Mouse (Mus musculus) CD4-positive, CD25-positive, alpha-beta regulatory T cell, adult 9 weeks (primary cell): ENCODE data around the gene Hist1h1b. TPM values are rescaled to one million over a fixed set of nuclear protein-coding genes. Genes with fewer than 3 reads are reported as not detected.

Experiments
- polyA plus RNA-seq: library from polyadenylated mRNA; unstranded; fragments of 100-300 nt; shearing (Covaris generic); gene quantifications from one replicate; pipeline ENCODE4 v1.2.1, GENCODE M21; 2017

Hist1h1b gene
- polyA plus RNA-seq: 4.1 TPM

DNA sequence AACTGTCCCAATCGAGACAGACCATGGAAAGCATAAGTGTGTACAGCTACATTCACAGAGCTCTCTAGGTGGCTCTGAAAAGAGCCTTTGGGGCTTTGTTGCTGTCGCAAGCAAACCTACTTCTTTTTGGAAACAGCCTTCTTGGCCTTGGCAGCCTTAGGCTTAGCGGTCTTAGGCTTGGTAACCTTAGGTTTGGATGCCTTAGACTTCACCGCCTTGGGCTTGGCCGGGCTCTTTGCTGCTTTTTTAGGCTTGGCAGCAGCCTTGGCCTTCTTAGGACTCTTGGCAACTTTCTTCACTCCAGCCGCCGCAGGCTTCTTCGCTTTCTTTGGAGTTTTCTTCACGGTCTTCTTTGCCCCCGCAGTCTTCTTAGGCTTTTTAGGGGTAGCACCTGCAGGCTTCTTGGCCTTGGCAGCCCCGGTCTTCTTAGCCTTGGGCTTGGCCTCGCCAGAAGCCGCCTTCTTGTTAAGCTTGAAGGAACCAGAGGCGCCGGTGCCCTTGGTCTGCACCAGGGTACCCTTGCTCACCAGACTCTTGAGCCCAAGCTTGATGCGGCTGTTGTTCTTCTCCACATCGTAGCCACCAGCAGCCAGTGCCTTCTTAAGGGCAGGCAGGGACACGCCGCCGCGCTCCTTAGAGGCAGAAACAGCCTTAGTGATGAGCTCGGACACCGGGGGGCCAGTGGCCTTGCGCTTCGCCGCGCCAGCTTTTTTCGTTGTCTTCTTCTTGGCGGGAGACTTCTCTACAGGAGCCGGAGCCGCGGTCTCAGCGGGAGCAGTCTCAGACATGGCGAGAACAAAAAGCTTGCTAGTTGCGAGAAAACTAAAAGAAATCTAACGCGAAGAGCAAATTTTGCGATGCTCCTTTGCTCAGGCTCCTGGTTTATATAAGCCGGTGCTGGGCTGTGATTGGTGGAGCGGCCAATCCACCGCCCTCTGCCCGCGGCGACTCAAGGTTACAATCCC lies at the start of gene Hist1h1b:
Gene Hist1h1b (minus strand): TSS at position 859 of the 965 bp plus-strand sequence.

DNA sequence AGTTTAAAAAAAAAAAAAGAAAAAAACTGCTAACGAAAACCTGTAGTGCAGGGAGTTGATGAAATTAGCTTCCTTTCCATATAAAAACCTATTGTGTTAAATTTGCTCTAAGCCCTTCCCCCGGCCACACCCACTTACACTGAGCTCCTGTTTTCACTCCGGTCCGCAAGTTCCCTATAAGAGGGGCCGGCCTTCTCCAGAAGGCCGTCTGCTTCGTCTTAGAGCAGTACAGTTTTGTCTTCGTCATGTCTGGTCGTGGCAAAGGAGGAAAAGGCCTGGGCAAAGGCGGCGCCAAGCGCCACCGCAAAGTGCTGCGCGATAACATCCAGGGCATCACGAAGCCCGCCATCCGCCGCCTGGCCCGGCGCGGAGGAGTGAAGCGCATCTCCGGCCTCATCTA lies 31.1 kb upstream of the Hist1h1b start, which contains the start of gene Hist1h4m:
Gene Hist1h4m (plus strand): TSS at position 208 of the 400 bp plus-strand sequence.

DNA sequence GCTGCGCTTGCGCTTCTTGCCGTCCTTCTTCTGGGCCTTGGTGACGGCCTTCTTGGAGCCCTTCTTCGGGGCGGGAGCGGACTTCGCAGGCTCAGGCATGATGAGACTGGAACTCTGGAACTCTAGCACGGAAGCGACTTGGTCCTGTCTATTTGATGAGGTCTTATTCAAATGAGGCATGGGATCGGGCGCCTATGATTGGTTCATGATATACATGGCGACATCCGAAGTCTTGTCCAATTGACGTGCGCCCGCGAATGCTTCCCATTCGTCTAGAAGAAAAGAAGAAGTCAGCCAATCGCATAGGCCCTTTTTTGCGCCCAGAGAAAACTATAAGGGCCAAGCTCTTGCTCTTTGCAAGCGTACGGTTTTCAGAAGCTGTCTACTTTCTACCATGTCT lies 29.6 kb upstream of the Hist1h1b start, which contains the start of the genes Hist1h2bq and Hist1h2ao:
Gene Hist1h2bq (minus strand): TSS at position 125 of the 400 bp plus-strand sequence.
Gene Hist1h2ao (plus strand): TSS at position 393 of the 400 bp plus-strand sequence.

DNA sequence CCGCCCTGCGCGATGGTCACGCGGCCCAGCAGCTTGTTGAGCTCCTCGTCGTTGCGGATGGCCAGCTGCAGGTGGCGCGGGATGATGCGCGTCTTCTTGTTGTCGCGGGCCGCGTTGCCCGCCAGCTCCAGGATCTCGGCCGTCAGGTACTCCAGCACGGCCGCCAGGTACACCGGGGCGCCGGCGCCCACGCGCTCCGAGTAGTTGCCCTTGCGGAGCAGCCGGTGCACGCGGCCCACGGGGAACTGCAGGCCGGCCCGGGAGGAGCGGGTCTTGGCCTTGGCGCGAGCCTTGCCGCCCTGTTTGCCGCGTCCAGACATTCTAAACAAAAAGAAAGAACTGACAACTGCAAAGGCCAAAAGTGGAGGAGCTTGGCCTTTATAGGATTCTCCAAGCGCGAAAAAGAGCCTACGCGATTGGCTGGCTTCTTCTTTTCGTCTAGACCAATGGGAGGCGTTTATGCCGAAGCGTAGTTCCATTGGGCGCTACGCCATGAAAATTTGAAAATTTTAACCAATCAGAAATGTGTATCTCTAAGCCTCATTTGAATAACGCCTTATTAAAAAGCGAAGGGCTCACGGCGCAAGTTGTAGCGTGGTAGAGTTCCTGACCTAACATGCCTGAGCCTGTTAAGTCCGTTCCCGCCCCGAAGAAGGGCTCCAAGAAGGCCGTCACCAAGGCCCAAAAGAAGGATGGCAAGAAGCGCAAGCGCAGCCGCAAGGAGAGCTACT lies 6.6 kb upstream of the Hist1h1b start, which contains the start of the genes Hist1h2an and Hist1h2bp:
Gene Hist1h2an (minus strand): TSS at position 320 of the 731 bp plus-strand sequence.
Gene Hist1h2bp (plus strand): TSS at position 563 of the 731 bp plus-strand sequence.

DNA sequence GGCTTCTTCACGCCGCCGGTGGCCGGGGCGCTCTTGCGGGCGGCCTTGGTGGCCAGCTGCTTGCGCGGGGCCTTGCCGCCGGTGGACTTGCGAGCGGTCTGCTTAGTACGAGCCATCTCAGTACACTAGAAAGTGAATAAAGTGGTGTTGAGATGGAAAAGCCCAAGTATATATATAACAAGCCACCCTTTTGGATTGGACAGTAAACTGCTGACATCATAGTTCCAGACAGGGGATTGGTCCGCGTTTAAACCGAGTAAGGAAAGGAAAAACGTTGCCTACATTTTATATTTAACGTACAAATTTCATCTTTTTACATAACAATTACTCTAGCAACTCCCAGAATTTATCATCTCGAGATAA lies 2.8 kb upstream of the Hist1h1b start, which contains the start of gene Hist1h3i:
Gene Hist1h3i (minus strand): TSS at position 116 of the 363 bp plus-strand sequence.

DNA sequence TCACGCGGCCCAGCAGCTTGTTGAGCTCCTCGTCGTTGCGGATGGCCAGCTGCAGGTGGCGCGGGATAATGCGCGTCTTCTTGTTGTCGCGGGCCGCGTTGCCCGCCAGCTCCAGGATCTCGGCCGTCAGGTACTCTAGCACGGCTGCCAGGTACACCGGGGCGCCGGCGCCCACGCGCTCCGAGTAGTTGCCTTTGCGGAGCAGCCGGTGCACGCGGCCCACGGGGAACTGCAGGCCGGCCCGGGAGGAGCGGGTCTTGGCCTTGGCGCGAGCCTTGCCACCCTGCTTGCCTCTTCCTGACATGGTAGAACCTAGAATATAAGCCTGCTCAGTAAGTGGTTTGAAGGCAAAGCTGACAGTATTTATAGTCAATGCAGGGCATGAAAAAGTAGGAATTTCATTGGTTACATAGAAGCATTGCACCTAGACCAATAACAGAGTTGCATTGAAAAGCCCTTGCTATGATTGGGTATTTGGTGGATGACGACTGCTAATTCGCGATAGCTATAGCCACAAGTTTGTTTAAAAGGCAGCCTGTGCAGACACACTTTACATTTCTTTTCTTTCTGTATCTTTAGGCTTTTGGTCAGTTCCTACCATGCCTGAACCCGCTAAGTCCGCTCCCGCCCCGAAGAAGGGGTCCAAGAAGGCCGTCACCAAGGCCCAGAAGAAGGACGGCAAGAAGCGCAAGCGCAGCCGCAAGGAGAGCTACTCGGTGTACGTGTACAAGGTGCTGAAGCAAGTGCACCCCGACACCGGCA lies 26.7 kb downstream of the Hist1h1b start, which contains the start of the genes Hist1h2ak and Hist1h2bn:
Gene Hist1h2ak (minus strand): TSS at position 304 of the 762 bp plus-strand sequence.
Gene Hist1h2bn (plus strand): TSS at position 600 of the 762 bp plus-strand sequence.

DNA sequence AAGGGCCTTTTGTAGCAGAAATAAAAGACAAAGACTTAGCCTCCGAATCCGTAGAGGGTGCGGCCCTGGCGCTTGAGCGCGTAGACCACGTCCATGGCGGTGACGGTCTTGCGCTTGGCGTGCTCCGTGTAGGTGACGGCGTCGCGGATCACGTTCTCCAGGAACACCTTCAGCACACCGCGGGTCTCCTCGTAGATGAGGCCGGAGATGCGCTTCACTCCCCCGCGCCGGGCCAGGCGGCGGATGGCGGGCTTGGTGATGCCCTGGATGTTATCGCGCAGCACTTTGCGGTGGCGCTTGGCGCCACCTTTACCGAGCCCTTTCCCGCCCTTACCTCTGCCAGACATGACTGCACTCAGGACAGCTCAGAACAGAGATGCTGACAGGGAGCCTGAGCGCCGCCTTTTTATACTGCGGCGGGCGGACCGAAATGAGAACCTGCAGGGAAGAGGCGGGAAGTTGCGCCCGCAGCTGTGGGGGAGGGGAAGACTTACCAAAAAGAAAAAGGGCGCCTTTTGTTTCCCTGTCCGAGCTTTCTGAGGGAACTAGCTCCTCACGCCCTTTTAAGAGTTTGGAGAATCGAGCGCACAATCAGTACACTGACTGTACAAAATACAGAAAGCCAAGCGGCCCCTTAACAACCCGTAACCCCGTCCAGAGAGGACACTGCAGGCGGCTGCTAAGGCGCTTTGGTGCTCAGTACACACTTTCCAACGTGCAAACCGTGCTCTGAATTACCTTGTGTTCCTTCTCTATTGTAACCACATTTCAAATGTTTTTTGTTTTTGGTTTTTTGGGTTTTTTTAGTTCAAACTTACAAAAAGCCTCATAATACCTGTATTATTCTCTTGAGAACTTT lies 30.0 kb downstream of the Hist1h1b start, which contains the start of gene Hist1h4k:
Gene Hist1h4k (minus strand): TSS at position 347 of the 859 bp plus-strand sequence.

DNA sequence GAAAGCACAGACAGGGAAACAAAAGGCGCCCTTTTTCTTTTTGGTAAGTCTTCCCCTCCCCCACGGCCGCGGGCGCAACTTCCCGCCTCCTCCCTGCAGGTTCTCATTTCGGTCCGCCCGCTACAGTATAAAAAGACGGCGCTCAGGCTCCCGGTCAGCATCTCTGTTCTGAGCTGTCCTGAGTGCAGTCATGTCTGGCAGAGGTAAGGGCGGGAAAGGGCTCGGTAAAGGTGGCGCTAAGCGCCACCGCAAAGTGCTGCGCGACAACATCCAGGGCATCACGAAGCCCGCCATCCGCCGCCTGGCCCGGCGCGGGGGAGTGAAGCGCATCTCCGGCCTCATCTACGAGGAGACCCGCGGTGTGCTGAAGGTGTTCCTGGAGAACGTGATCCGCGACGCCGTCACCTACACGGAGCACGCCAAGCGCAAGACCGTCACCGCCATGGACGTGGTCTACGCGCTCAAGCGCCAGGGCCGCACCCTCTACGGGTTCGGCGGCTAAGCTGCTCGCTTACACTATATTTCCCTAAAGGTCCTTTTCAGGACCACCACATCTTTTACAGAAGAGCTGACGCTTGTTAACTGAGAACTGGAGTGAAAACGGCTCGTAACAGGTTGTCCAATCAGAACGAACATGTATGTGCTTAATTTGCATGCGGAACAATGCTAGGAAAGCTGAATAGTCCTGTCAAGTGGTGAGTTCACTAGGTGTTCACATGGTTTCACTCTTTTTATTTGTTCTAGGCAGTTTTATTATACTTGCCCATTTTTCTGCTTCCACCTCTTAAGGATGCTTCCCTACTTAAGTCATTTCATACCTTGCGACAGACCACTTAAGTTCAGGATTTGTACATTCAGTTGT lies 45.3 kb downstream of the Hist1h1b start, which contains the start of gene Hist1h4j:
Gene Hist1h4j (plus strand): TSS at position 159 of the 862 bp plus-strand sequence.

Other genes starting within 250 kb of the Hist1h1b start
- gene Zkscan8, start 249.5 kb downstream of the Hist1h1b start, polyA plus RNA-seq: 7.7 TPM
- gene Olfr1366, start 237.8 kb downstream of the Hist1h1b start, polyA plus RNA-seq: not detected
- not detected for gene Olfr1535, start 220.7 kb downstream of the Hist1h1b start, polyA plus RNA-seq
- not detected for gene Olfr1364, start 198.9 kb downstream of the Hist1h1b start, polyA plus RNA-seq
- not detected for gene Olfr1362, start 166.6 kb downstream of the Hist1h1b start, polyA plus RNA-seq
- not detected for gene Olfr11, start 138.1 kb downstream of the Hist1h1b start, polyA plus RNA-seq
- gene Olfr1361, start 117.2 kb downstream of the Hist1h1b start, polyA plus RNA-seq: not detected
- gene Olfr1360, start 103.2 kb downstream of the Hist1h1b start, polyA plus RNA-seq: not detected
- not detected for gene Olfr1359, start 82.5 kb downstream of the Hist1h1b start, polyA plus RNA-seq
- not detected for gene Hist1h2bl, start 64.5 kb downstream of the Hist1h1b start, polyA plus RNA-seq
- gene Hist1h2ai, start 64.2 kb downstream of the Hist1h1b start, polyA plus RNA-seq: not detected
- gene Hist1h3h, start 63.0 kb downstream of the Hist1h1b start, polyA plus RNA-seq: not detected
- not detected for gene Hist1h2bm, start 58.6 kb downstream of the Hist1h1b start, polyA plus RNA-seq
- gene Hist1h4j, start 45.6 kb downstream of the Hist1h1b start, polyA plus RNA-seq: not detected
- gene Hist1h4k, start 30.1 kb downstream of the Hist1h1b start, polyA plus RNA-seq: 25.5 TPM
- gene Hist1h2ak, start 26.8 kb downstream of the Hist1h1b start, polyA plus RNA-seq: not detected
- 4.6 TPM for gene Hist1h2bn, start 26.5 kb downstream of the Hist1h1b start, polyA plus RNA-seq
- 0.91 TPM for gene Hist1h3i, start 2.7 kb upstream of the Hist1h1b start, polyA plus RNA-seq
- not detected for gene Hist1h2an, start 6.6 kb upstream of the Hist1h1b start, polyA plus RNA-seq
- gene Hist1h2bp, start 6.8 kb upstream of the Hist1h1b start, polyA plus RNA-seq: not detected
- gene Hist1h2bq, start 29.6 kb upstream of the Hist1h1b start, polyA plus RNA-seq: 5.5 TPM
- gene Hist1h2ao, start 29.8 kb upstream of the Hist1h1b start, polyA plus RNA-seq: not detected
- gene Hist1h4m, start 31.1 kb upstream of the Hist1h1b start, polyA plus RNA-seq: 26.8 TPM
- not detected for gene Hist1h4n, start 51.6 kb upstream of the Hist1h1b start, polyA plus RNA-seq
- gene Hist1h2ap, start 52.9 kb upstream of the Hist1h1b start, polyA plus RNA-seq: 44.7 TPM
- gene Hist1h2br, start 53.1 kb upstream of the Hist1h1b start, polyA plus RNA-seq: 5.6 TPM
- 0.17 TPM for gene Zfp184, start 164.5 kb upstream of the Hist1h1b start, polyA plus RNA-seq
- gene Pom121l2, start 200.6 kb upstream of the Hist1h1b start, polyA plus RNA-seq: not detected
- gene Prss16, start 229.1 kb upstream of the Hist1h1b start, polyA plus RNA-seq: 0.77 TPM